26 mouse cellular contexts compared by ENCODE assay signal in genomic region chr15:25912911-25913310, GRCm38 (mm10).
DNase-seq lines count a peak whose midpoint lies in the region; ATAC-seq and TF ChIP-seq lines count a peak whose summit lies in the region.
"Had no signal": no experiment of that assay in that cellular context is flagged by ENCODE, and none has a peak within 500 bp of the region (broad histone marks: within the 10 kb centered on the region; RNA-seq: fewer than 3 reads in every experiment).

No protein-coding gene starts in this region.

- no peak for TF ChIP-seq POLR2A in kidney, adult 2 months (IDR thresholded peaks at IDR 0.05; ENCODE audit: low read depth, low read length)

- H3K9me3 ChIP-seq in kidney, embryonic 16.5 days (ENCODE audit: low read length): no peaks in the 10 kb centered on the region
- H3K9me3 ChIP-seq: embryonic facial prominence, embryonic 10.5 days; embryonic facial prominence, embryonic 13.5 days; forebrain, embryonic 12.5 days; forebrain, embryonic 15.5 days; heart, embryonic 12.5 days; heart, embryonic 15.5 days; hindbrain, embryonic 10.5 days; hindbrain, embryonic 13.5 days had no signal

- 61% methylated on average over 7 of the region's 7 CpGs for WGBS in kidney, adult 2 months
- 82% methylated on average over 7 of the region's 7 CpGs for WGBS in kidney, embryonic 16.5 days

- peaks cover 44% of the 10 kb centered on the region for H3K4me1 ChIP-seq in kidney, adult 2 months (ENCODE audit: control insufficient read depth, insufficient read depth, low read length)
- H3K4me1 ChIP-seq in kidney, embryonic 16.5 days (ENCODE audit: insufficient read depth, low read length): peaks cover 14% of the 10 kb centered on the region

- no peak for ATAC-seq in kidney, embryonic 16.5 days (ENCODE audit: low FRiP score, low TSS enrichment)
- ATAC-seq: activated CD4-positive, CD25-positive, alpha-beta regulatory T cell, adult 4 months; forebrain, embryonic 15.5 days; hindbrain, embryonic 16.5 days had no signal

- no peak overlapping the region for H3K4me2 ChIP-seq in kidney, embryonic 16.5 days (replicated peaks; ENCODE audit: low read depth, low read length)
- H3K4me2 ChIP-seq: embryonic facial prominence, embryonic 13.5 days; forebrain, embryonic 12.5 days; forebrain, embryonic 15.5 days; heart, embryonic 12.5 days; heart, embryonic 15.5 days; hindbrain, embryonic 13.5 days had no signal

- H3K9ac ChIP-seq in kidney, embryonic 16.5 days (replicated peaks; ENCODE audit: low read length): no peak overlapping the region
- H3K9ac ChIP-seq: embryonic facial prominence, embryonic 13.5 days; forebrain, embryonic 12.5 days; forebrain, embryonic 15.5 days; heart, embryonic 12.5 days; heart, embryonic 15.5 days; hindbrain, embryonic 13.5 days had no signal

- DNase-seq in adrenal gland, adult (ENCODE audit: inconsistent age in 2 of 2, low spot score in 1 of 2): peak; percentile 44 to 76
- DNase-seq in adrenal gland, postnatal 14 days: no peak
- DNase-seq in kidney, adult 2 months: no peak
- DNase-seq in kidney, adult 8-10 months: no peak
- DNase-seq in kidney, postnatal 4 days: no peak
- DNase-seq: cerebellum, adult 11-12 months; cerebellum, adult 8-10 months; cerebellum, postnatal 10 days; cerebellum, postnatal 36 days; embryo, embryonic 11 days; gastrocnemius, postnatal 25 days; heart, adult 18-20 months; heart, postnatal 10 days; heart, postnatal 36 days had no signal

- H3K27ac ChIP-seq in kidney, adult 2 months (ENCODE audit: insufficient read depth, low read depth, low read length): peak overlapping the region; percentile 69
- peak overlapping the region; percentile 85 for H3K27ac ChIP-seq in kidney, embryonic 16.5 days (ENCODE audit: low read length)
- H3K27ac ChIP-seq: embryonic facial prominence, embryonic 10.5 days; embryonic facial prominence, embryonic 13.5 days; forebrain, embryonic 12.5 days; forebrain, embryonic 15.5 days; hindbrain, embryonic 10.5 days; hindbrain, embryonic 13.5 days had no signal

- TF ChIP-seq CTCF in kidney, adult 2 months (conservative IDR thresholded peaks at IDR 0.05; ENCODE audit: insufficient read depth, insufficient read length, low read depth, low read length): no peak

- no peaks in the 10 kb centered on the region for H3K36me3 ChIP-seq in kidney, adult 2 months (ENCODE audit: control insufficient read depth, insufficient read depth, low read length)
- H3K36me3 ChIP-seq in kidney, embryonic 16.5 days (ENCODE audit: insufficient read depth, low read length): no peaks in the 10 kb centered on the region
- H3K36me3 ChIP-seq: embryonic facial prominence, embryonic 10.5 days; embryonic facial prominence, embryonic 13.5 days; forebrain, embryonic 12.5 days; forebrain, embryonic 15.5 days; heart, embryonic 12.5 days; heart, embryonic 15.5 days; hindbrain, embryonic 10.5 days; hindbrain, embryonic 13.5 days had no signal

- no peaks in the 10 kb centered on the region for H3K27me3 ChIP-seq in kidney, adult 2 months (replicated peaks; ENCODE audit: control insufficient read depth, insufficient read depth, low read length)
- H3K27me3 ChIP-seq in kidney, embryonic 16.5 days (ENCODE audit: insufficient read depth, low read length): no peaks in the 10 kb centered on the region
- H3K27me3 ChIP-seq: embryonic facial prominence, embryonic 13.5 days; forebrain, embryonic 12.5 days; forebrain, embryonic 15.5 days; heart, embryonic 12.5 days; heart, embryonic 15.5 days; hindbrain, embryonic 13.5 days had no signal

- H3K4me3 ChIP-seq in kidney, adult 2 months (ENCODE audit: insufficient read depth, low read depth, low read length): no peak overlapping the region
- no peak overlapping the region for H3K4me3 ChIP-seq in kidney, embryonic 16.5 days (ENCODE audit: low read length)
- H3K4me3 ChIP-seq: embryonic facial prominence, embryonic 10.5 days; embryonic facial prominence, embryonic 13.5 days; erythroblast, embryonic 14.5 days; forebrain, embryonic 12.5 days; forebrain, embryonic 15.5 days; heart, embryonic 12.5 days; heart, embryonic 15.5 days; hindbrain, embryonic 10.5 days; hindbrain, embryonic 13.5 days had no signal

Comparison
In these comparisons a context has a peak if more than half of its experiments do, and no peak if none do; other contexts are left out.
1. DNase-seq: peak in adrenal gland, adult (2 of 2); none in adrenal gland, postnatal 14 days (single experiment), kidney, adult 2 months (single experiment), kidney, adult 8-10 months (0 of 2) and kidney, postnatal 4 days (0 of 2).